Mouse (Mus musculus) adrenal gland, adult (tissue): ENCODE results near the gene Anapc5.
A peak's percentile ranks its signal among the peaks of the same experiment; 100 is the strongest.

ENCODE experiments used
- DNase-seq, 2 experiments: peaks; one replicate each; pipeline ENCODE4 v3.0.0; 2022 to 2023; ENCODE audit warnings: low spot score in 1 of 2; ENCODE audit not compliant: inconsistent age in 2 of 2

The Anapc5 gene

DNA sequence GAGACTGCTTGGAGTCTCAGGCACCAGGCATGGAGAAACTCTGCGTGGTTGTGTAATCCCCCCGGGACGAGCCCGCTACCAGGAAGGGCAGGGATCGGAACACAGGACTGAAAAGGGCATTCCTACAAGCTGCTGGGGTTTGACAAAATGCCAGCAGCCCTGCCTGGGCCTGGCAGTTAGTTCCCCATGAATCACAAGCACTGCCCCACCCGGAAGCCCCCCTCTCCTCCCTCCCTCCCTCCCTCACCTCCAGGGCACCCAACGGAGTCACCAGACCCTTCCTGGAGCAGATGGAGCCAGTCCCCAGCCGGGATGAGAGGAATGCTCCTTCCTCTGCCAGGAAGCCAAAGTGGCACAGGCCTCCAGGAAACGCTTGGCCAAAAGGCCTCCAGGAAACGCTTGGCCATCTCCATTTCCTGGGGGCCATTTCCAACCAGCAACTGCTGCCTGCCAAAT lies 50.3 kb downstream of the Anapc5 start:
- DNase-seq = peak; percentile 84 to 92

DNA sequence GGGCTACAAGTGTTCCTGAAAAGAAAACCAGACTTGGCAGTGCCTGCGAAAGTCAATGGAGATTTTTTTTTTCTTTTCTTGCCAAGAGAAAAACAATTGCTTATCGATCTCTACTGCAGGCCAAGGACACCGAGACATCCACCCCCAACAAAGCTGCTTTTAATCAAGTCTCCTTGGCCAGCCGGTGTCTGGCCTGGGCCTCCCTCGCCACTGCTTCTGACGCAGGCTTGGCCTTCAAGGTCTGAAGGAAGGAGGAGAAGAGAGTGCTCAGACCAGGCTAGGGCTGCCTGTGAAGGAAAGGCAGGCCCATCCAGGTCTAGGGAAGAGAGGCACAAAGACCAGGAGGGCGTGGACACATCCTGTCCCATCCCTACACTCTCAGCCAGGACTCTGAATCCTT lies 50.8 kb downstream of the Anapc5 start:
- DNase-seq = peak; percentile 71 to 88

DNA sequence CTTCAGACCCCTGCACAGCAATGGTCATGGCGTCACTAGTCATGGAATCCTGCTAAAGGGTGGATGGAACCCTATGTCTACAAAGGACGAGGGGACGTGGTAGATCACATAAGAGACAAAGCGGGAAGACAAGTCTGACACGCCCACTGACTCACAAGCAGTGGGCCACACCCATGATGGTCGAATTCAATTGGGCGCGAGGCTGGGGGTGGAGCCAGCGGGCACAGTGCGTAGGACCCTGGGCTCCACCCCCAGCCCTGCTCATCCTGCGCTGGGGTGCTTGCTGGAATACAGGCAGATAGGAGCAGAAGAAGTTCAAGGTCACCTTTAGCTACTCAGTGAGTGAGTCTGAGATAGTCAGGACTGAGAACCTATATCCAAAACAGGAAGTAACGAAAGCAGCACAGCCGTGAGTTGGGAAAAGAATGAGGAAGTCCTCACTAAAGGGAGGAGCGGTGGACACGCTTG lies 52.0 kb downstream of the Anapc5 start:
- DNase-seq = peak in 1 of 2 experiments; percentile 54

DNA sequence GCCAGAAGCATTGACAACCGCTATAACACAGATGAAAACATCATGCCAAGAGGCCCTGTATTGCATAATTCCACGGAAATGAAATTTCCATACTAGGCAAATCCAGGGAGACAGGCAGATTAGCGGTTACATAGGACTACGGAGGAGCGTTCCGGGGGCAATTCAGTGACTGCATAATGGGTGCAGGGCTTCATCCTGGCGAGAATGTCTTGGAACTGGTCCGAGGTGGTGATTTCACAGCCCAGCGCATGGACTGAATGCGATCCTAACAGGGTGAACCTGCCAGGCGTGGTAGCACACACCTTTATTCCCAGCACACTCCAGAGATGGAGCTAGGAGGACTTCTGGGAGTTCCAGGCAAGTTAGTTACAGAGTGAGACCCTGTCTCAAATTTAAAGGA lies 53.9 kb downstream of the Anapc5 start:
- DNase-seq = no peak

DNA sequence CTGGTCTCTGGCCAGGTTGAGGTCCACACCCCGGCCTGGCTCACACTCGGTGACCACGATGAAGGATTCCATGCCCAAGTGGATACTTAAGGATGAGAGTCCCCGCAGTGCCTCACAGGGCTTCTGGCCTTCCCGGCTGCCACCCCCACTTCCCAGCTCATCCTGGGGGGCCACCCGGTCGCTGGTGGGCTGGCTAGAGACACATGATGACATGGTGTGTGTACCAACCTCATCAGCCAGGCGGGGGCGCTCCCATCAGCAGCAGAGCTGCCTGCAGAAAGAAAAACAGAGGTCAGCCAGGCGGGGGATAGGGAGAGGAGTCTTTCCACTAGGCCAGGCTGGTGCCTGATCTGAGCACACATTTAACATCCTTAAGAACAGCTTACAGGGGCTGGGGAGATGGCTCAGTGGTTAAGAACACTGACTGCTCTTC lies 57.1 kb downstream of the Anapc5 start:
- DNase-seq = peak in 1 of 2 experiments; percentile 66

DNA sequence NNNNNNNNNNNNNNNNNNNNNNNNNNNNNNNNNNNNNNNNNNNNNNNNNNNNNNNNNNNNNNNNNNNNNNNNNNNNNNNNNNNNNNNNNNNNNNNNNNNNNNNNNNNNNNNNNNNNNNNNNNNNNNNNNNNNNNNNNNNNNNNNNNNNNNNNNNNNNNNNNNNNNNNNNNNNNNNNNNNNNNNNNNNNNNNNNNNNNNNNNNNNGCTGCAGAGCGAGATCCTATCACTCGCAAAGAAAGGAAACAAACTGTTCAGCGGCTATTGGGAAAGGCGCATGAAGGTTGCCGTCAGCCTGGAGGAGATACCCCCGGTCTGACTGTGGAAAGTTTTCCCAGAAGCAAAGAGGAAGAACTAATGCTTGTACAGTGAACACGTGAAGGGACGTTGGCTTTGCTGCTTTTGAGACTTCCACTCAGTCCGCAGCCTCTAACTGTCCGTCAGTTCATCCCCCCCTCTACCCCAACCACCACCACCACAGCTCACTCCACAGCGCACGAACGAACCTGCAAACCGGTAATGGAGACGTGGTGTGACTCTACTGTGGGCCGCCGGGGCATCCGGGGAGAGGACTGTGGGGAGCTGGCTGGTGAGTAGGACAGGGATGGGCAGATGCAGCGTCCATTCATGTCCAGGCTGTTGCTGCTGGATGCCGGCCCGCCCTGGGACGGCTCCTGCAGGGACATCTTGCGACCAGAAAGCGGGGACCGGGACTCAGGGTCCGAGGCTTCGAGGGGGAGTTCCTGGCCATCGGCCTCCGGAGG lies 57.7 kb downstream of the Anapc5 start:
- DNase-seq = no peak

DNA sequence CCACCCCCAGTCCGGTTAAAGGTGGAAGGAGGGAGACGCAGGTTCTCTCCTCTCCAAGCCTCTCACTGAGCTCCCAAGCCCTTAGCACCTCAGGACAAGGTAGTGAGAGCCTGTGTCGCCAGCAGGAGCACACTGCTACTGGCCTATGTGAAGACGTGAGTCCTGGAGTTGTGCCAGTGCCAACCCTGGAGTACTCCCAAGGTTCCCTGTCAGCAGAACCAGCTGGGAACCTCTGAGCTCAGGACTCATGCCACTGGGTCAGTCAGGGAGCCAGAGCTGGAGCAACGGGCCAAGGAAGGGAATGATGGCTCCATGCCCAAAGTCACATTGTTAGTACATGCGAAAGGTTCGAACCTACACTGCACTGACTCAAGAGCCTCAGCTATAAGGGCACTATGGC lies 64.5 kb downstream of the Anapc5 start:
- DNase-seq = peak; percentile 79 to 93

DNA sequence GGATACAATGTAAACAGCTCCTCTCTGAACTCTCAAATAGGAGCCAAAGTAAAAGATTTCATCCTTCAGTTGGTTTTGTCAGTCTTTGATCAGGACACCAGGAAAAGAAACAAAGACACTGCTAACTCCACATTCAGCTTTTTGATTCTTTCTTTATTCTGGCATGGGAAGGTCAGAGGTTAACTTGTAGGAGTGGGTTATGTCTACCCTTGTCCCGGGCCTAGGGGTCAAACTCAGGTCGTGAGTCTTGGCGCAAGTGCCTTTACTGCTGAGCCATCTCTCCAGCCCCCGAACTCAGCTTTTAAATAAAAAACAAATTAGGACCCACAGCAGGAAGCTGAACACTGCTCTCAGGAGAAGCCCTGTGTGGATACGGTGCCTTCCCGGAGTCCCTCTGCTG lies 65.0 kb downstream of the Anapc5 start:
- DNase-seq = no peak

DNA sequence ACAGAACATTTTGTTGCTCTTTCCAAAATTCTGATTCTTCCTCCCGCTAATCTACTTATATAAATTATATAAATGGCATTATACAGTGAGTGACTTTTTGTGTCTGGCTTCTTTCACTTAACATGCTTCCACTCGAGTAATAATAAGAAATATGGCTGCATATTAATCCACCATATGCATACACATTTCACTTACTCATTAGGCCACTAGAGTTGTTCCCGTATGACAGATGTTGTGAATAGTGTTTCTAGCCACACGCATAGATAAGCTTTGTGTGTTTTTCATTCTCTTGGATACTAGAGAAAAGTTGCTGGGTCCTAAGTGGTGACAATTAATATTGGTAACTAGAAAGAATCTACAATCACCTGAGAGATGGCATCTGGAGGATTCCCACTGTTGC lies 65.5 kb downstream of the Anapc5 start:
- no peak for DNase-seq

DNA sequence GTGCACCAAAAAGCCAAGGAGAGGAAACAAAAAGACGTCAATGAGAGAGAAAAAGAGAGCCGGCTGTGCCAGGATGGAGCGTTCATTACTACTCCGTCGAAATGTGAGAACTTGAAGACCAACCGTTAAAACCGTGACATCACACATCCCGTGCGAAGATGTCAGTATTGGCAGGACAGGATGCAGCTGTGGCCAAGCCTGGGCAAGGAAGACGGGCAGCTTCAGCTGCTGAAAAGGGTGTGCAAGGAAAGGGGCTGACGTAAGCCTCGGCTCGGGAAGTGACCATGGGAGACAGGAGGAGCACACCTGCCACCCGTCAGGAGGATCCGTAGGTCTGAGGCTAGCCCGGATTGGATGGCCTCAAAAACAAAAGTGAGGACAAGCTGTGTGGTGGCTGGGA lies 66.7 kb downstream of the Anapc5 start:
- DNase-seq = no peak

DNA sequence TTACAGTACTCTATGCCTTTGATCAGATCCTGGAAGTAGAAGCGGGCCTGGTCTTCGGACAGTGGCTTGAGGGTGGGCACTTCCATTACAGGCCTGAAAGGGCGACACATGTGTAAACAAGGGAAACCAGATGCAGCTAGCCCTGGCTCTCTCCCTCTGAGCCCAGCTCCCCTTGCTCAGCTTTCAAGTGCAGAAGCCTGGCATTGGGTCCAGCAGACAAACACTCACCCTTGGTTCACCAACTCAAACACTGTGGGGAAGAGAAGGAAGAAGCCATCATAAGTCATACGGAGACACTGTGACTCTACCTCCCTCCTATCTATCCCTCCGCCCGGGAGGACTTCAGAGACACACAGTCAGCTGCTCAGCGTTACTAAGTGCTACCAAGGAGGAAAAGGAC lies 73.2 kb downstream of the Anapc5 start:
- DNase-seq = no peak

DNA sequence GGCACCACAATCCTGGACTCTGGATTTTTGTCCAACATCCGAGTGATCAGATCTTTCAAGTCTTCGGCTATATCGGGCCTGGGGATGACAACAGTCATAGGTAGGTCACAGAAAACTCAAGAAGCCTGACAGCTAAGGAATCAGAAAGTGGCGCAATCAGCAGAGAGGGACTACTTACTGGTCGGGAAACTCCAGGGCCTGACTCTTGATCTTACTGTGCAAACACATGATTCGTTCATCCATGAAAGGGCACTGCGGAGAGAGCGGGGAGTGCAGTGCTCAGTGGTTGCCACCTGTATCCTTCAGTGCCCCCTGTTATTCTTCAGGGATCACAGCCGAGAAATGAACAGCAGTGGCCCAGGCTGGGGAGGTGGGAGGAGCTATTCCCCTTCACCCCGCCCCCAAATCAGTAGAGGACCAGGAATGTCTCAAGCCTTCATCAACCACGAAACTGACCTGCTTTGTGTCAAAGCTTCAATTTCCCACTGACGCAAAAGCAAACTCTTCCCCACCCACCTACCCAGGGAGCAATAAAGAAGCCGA lies 77.2 kb downstream of the Anapc5 start:
- DNase-seq = no peak
